Mouse (Mus musculus): ENCODE data around the gene Serpinc1.

DNA sequence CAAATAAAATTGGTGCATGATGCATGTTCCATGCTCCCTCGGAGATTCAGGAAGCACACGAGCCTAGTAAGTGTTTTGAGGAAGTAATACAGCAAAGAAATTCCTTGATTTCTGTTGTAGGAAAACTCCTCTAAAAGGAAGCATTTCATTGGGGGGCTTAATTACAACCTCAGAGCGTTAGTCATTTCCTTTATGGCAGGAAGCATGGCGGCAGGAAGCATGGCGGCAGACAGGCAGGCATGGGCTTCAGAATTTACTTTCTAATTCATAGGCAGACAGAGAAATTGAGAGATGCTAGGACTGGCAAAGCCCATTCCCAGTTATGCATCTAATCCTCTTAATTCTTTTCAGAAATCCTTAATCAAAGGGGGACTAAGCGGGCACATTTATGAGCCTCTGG is 15.5 kb downstream of the Serpinc1 start:
- TF ChIP-seq CTCF (IDR thresholded peaks at IDR 0.05; ENCODE audit: insufficient read depth, low read length) (no peak), POLR2A (IDR thresholded peaks at IDR 0.05; ENCODE audit: borderline replicate concordance, extremely low read depth, low read depth, low read length) (no peak)
